7 mouse cellular contexts compared by ENCODE assay signal in genomic region chr6:145340657-145341146, GRCm38 (mm10).
DNase-seq lines count a peak whose midpoint lies in the region; ATAC-seq lines count a peak whose summit lies in the region.

No protein-coding gene starts in this region.

- under 1% methylated on average over 37 of the region's 37 CpGs for WGBS in intestine, embryonic 15.5 days
- 1% methylated on average over 37 of the region's 37 CpGs for WGBS in midbrain, embryonic 11.5 days

- no peaks in the 10 kb centered on the region for H3K36me3 ChIP-seq in intestine, embryonic 15.5 days
- no peaks in the 10 kb centered on the region for H3K36me3 ChIP-seq in midbrain, embryonic 11.5 days (ENCODE audit: control insufficient read depth, insufficient read depth, low read length)

- intact Hi-C loops in gastrocnemius, postnatal 36 days (cut with DNase I): loop anchor here (2.0 kb wide), 2 partner anchors 90 to 98 kb away; partner anchors contain the start of gene Kras
- intact Hi-C loops in left cerebral cortex, postnatal 36 days (cut with DNase I): loop anchor here (1.0 to 5.0 kb wide), 4 partner anchors 33 to 248 kb away; partner anchors contain the start of gene Kras

- H3K4me3 ChIP-seq in intestine, embryonic 15.5 days (replicated peaks): peak overlapping the region; percentile 44
- peak overlapping the region; percentile 41 for H3K4me3 ChIP-seq in midbrain, embryonic 11.5 days (ENCODE audit: low read depth, low read length)

- ATAC-seq in intestine, embryonic 15.5 days: peak; percentile 94
- ATAC-seq in midbrain, embryonic 11.5 days (ENCODE audit: low FRiP score): peak; percentile 94

- no peaks in the 10 kb centered on the region for H3K27me3 ChIP-seq in intestine, embryonic 15.5 days (replicated peaks)
- no peaks in the 10 kb centered on the region; the same call in 1 of the 2 replicates for H3K27me3 ChIP-seq in midbrain, embryonic 11.5 days (ENCODE audit: control insufficient read depth, insufficient read depth, low read length)

- H3K9me3 ChIP-seq in intestine, embryonic 15.5 days: no peaks in the 10 kb centered on the region
- H3K9me3 ChIP-seq in midbrain, embryonic 11.5 days (ENCODE audit: control insufficient read depth, low read length): no peaks in the 10 kb centered on the region

- peak overlapping the region; percentile 78 for H3K27ac ChIP-seq in intestine, embryonic 15.5 days
- H3K27ac ChIP-seq in midbrain, embryonic 11.5 days (ENCODE audit: low read depth, low read length): peak overlapping the region; percentile 20

- peak overlapping the region; percentile 46 for H3K9ac ChIP-seq in intestine, embryonic 15.5 days
- peak overlapping the region; percentile 54 for H3K9ac ChIP-seq in midbrain, embryonic 11.5 days (ENCODE audit: low read length)

- peaks cover 13% of the 10 kb centered on the region for H3K4me1 ChIP-seq in intestine, embryonic 15.5 days (replicated peaks)
- peaks cover 4% of the 10 kb centered on the region for H3K4me1 ChIP-seq in midbrain, embryonic 11.5 days (ENCODE audit: control insufficient read depth, insufficient read depth, low read length)

- peak overlapping the region; percentile 87 for H3K4me2 ChIP-seq in intestine, embryonic 15.5 days (replicated peaks)
- H3K4me2 ChIP-seq in midbrain, embryonic 11.5 days: peak overlapping the region; percentile 63

- DNase-seq in adrenal gland, adult 18-20 months (ENCODE audit: low spot score in 2 of 2): peak; percentile 91 to 93
- DNase-seq in embryo, embryonic 11 days: peak; percentile 96
- DNase-seq in gastrocnemius, postnatal 36 days: peak; percentile 92 to 95
- DNase-seq in left cerebral cortex, postnatal 36 days (ENCODE audit: low spot score in 2 of 2): peak; percentile 92
- peak; percentile 98 for DNase-seq in midbrain, embryonic 11.5 days (ENCODE audit: low spot score, missing footprints)
- DNase-seq in skeletal muscle tissue, adult 2 months (ENCODE audit: low read depth, low spot score): peak; percentile 98

Comparison
In these comparisons a context has a peak if more than half of its experiments do, and no peak if none do; other contexts are left out.
1. Peak in every context shown above with its lines: DNase-seq, ATAC-seq, H3K4me3 ChIP-seq and H3K27ac ChIP-seq.